Mouse (Mus musculus) liver, postnatal 0 days (tissue): ENCODE data around the gene Gpr87.

Experiments
- CTCF ChIP-seq: sonication (generic); IDR thresholded peaks from 2 replicates; pipeline ENCODE4 v1.5.1; 2016; ENCODE audit warnings: antibody characterized with exemption, low read depth
- EP300 ChIP-seq: IDR thresholded peaks from 2 replicates; pipeline ENCODE4 v1.6.1; 2016; ENCODE audit warnings: antibody characterized with exemption, low read depth, mild to moderate bottlenecking

DNA sequence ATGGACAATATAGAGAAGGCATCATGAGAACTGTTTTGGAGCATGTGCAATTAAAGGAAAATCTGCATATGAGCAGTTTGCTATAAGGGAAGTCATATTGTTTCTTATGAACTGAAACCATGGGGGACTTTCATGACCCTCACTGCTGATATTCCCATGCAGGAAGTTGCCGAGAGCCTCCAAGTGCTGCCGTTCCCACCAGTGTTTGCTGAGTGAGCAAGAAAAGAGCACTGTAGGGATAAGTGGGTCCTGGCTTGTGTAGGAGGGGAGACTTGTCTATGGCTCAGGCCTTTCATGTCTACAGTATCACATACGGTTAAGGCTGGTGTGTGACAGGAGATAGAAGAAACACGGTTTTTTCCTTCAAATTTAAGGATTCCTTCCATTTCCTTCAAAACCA lies 9.2 kb downstream of the Gpr87 start:
- TF ChIP-seq CTCF: no peak
- no peak for TF ChIP-seq EP300
